Mouse (Mus musculus) ES-E14 (cell line): Measurements from ENCODE around the gene Rfc1.

Experiments used
- CHD2 ChIP-seq: IDR thresholded peaks from 2 replicates; pipeline ENCODE4 v1.6.1; 2014; ENCODE audit warnings: mild to moderate bottlenecking, low read depth, low read length, inconsistent platforms
- ZC3H11A ChIP-seq: IDR thresholded peaks from 2 replicates; pipeline ENCODE4 v1.6.1; 2012; ENCODE audit warnings: low read depth, mild to moderate bottlenecking, inconsistent platforms, low read length, borderline replicate concordance

DNA sequence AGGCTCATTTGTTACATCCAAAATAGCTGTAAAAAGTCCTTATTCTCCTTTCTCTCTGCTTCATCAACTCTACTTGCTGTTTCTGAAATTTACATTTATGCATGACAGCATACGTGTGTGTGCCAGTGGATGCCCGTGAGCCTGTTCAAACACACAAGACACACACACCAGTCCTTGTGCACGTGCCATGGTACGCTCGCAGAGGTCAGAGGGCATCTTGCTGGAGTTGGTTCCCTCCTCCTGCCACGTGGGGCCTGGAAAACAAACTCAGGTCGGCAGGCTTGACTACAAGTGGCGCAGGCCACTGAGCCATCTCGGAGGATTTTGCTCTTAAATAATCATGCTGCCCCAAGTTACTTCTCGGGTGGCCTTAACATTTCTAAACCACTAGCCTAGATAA lies 15.0 kb upstream of the Rfc1 start:
- TF ChIP-seq ZC3H11A (no peak), CHD2 (no peak)
